Mouse (Mus musculus) urinary bladder, adult 2 months (tissue): Measurements from ENCODE around the gene Golim4. TPM values are rescaled to one million over a fixed set of nuclear protein-coding genes. Genes with fewer than 3 reads are reported as not detected.

ENCODE experiments used
- polyA plus RNA-seq: library from polyadenylated mRNA; depleted of rRNA; stranded (reverse); fragments of >200 nt; gene quantifications from 2 replicates; pipeline ENCODE4 v1.2.3, GENCODE M21; 2012; rRNA removed

Golim4 gene
- polyA plus RNA-seq, 1 experiment, result 74.6 TPM

Other genes with a start within 250 kb of the Golim4 start
- not detected in 2 replicates for gene Gm29133, start 208.8 kb downstream of the Golim4 start, polyA plus RNA-seq
- 0.03 and 0.04 TPM in 2 replicates for gene Fstl5, start 117.3 kb upstream of the Golim4 start, polyA plus RNA-seq